Mouse (Mus musculus) lung, postnatal 25 days (tissue): ENCODE measurements around the gene Pabpc4l.
"Not testable (repeated sequence)": the region's sequence is repeated elsewhere in the genome, so short reads cannot be mapped to it uniquely, and the experiment has no call there.

Source experiments
- DNase-seq: peaks from one replicate; pipeline ENCODE4 v3.0.0; 2022; ENCODE audit warnings: low spot score

Gene Pabpc4l

GRCm38 (mm10) chr3:46447481-46448265 lies at the start of gene Pabpc4l:
Pabpc4l (minus strand) TSS chr3:46448219.
- peak; percentile 3 for DNase-seq

DNA sequence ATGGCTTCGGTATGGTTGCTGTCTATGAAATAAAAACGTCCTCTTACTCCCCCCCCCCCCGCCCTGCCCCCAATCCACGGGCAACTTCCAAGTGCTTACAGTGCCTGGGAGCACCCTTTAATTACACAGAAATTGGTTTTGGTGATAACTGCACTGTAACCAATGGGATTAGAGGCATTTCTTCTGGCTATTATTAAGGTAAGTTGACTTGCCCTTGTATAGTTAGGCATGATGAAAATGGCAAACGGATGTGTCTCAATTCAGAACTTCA lies 42.9 kb upstream of the Pabpc4l start:
- no peak for DNase-seq

GRCm38 (mm10) chr3:46490132-46490988 lies 42.3 kb upstream of the Pabpc4l start:
- no peak for DNase-seq

GRCm38 (mm10) chr3:46486091-46486490 lies 38.1 kb upstream of the Pabpc4l start:
- DNase-seq, result not testable (repeated sequence)

DNA sequence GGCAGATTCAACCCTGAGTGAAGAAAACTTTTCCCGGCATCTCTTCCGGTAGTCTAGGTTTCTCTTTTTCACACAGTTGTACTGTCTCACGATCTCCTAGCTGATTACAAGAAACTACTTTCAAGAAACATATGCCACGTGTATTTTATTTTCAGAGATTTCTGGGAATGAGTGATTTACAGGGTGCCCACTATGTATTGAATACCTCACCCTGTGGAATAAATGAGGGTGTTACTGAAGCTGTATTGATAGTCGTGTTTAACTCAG lies 180 bp upstream of the Pabpc4l start:
- no peak for DNase-seq

- no peak for DNase-seq
These were observed 16.6 kb downstream of the Pabpc4l start for GRCm38 (mm10) chr3:46431416-46431815.
